Mouse (Mus musculus): ENCODE results near the gene Efna5. TPM values are rescaled to one million over a fixed set of nuclear protein-coding genes. Genes with fewer than 3 reads are reported as not detected.

Efna5 gene
- total and polyA plus RNA-seq, 3 experiments, result 0.05 TPM; not detected in 2

- DNase-seq (ENCODE audit: low spot score) (no peak), ATAC-seq (ENCODE audit: extremely low read depth, insufficient number of reproducible peaks, low FRiP score, poor library complexity, severe bottlenecking) (no peak)
- Histone ChIP-seq H3K4me3 (ENCODE audit: low read depth, low read length) (no peak overlapping the region), H3K9me3 (replicated peaks) (peaks cover 20% of the 10 kb centered on the region), H3K36me3 (replicated peaks) (no peaks in the 10 kb centered on the region), H3K4me1 (ENCODE audit: insufficient read depth, low read depth, low read length) (no peaks in the 10 kb centered on the region), H3K27me3 (ENCODE audit: insufficient read depth, low read length) (no peaks in the 10 kb centered on the region)
- no peak for TF ChIP-seq POLR2AphosphoS5 (IDR thresholded peaks at IDR 0.05; ENCODE audit: insufficient replicate concordance, low read depth, low read length)
- no peak for TF ChIP-seq GATA1 (IDR thresholded peaks at IDR 0.05; ENCODE audit: borderline replicate concordance, low read length)
- no peak for TF ChIP-seq GATA2 (IDR thresholded peaks at IDR 0.05; ENCODE audit: borderline replicate concordance, low read depth, low read length)
- no peak for TF ChIP-seq CTCF (IDR thresholded peaks at IDR 0.05; ENCODE audit: low read depth, low read length)
- no peak for TF ChIP-seq TAL1 (conservative IDR thresholded peaks at IDR 0.05; ENCODE audit: low read depth, low read length)
These were observed 228.7 kb downstream of the Efna5 start for GRCm38 (mm10) chr17:62652451-62652850.

GRCm38 (mm10) chr17:62651696-62652095 lies 229.4 kb downstream of the Efna5 start:
- ATAC-seq (ENCODE audit: extremely low read depth, insufficient number of reproducible peaks, low FRiP score, poor library complexity, severe bottlenecking), result no peak
- Histone ChIP-seq H3K4me1 (ENCODE audit: insufficient read depth, low read depth, low read length) (no peaks in the 10 kb centered on the region), H3K27me3 (ENCODE audit: insufficient read depth, low read length) (no peaks in the 10 kb centered on the region), H3K9me3 (replicated peaks) (peaks cover 18% of the 10 kb centered on the region), H3K36me3 (replicated peaks) (no peaks in the 10 kb centered on the region), H3K4me3 (ENCODE audit: low read depth, low read length) (no peak overlapping the region)
- no peak for DNase-seq (ENCODE audit: low spot score)
- TF ChIP-seq GATA1 (IDR thresholded peaks at IDR 0.05; ENCODE audit: borderline replicate concordance, low read length), result no peak
- TF ChIP-seq POLR2AphosphoS5 (IDR thresholded peaks at IDR 0.05; ENCODE audit: insufficient replicate concordance, low read depth, low read length), result no peak
- TF ChIP-seq CTCF (IDR thresholded peaks at IDR 0.05; ENCODE audit: low read depth, low read length), result no peak
- TF ChIP-seq TAL1 (conservative IDR thresholded peaks at IDR 0.05; ENCODE audit: low read depth, low read length), result no peak
- no peak for TF ChIP-seq GATA2 (IDR thresholded peaks at IDR 0.05; ENCODE audit: borderline replicate concordance, low read depth, low read length)

DNA sequence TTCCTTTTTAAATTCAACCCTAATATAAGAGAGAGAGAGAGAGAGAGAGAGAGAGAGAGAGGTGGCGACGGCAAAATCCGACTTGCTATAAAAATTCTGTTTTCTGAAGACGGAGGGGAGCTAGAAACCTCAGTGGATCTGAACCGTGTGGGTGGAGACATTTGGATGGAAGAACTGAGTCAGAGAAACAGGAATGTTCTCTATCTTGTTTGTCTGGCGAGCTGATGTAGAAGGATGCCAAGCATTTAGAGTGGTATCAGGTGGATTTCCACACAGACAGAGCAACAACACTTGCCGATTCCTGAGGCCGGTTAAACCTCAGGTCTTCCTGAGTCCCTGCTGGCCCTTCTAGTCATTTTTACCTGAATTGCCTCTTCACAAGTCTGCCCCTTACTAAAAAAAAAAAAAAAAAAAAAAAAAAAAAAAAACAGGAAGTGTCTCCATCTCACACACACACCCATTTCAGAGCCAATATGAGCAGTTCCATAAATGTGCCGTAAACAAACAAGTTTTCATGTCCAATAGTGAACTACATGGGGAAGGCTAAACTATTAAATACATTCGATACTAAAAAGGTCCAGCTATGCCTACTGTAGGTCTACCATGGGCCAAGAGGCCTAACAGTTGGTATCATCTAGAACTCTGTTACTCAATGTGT lies 231.7 kb downstream of the Efna5 start:
- DNase-seq (ENCODE audit: low spot score) (no peak), ATAC-seq (ENCODE audit: extremely low read depth, insufficient number of reproducible peaks, low FRiP score, poor library complexity, severe bottlenecking) (no peak)
- H3K27me3 ChIP-seq (ENCODE audit: insufficient read depth, low read length), result no peaks in the 10 kb centered on the region
- no peaks in the 10 kb centered on the region for H3K4me1 ChIP-seq (ENCODE audit: insufficient read depth, low read depth, low read length)
- H3K4me3 ChIP-seq (ENCODE audit: low read depth, low read length), result no peak overlapping the region
- H3K9me3 ChIP-seq (replicated peaks), result peaks cover 11% of the 10 kb centered on the region
- H3K36me3 ChIP-seq (replicated peaks), result no peaks in the 10 kb centered on the region
- no peak for TF ChIP-seq POLR2AphosphoS5 (IDR thresholded peaks at IDR 0.05; ENCODE audit: insufficient replicate concordance, low read depth, low read length)

GRCm38 (mm10) chr17:62646836-62647235 lies 234.3 kb downstream of the Efna5 start:
- H3K4me3 ChIP-seq (ENCODE audit: low read depth, low read length), result no peak overlapping the region
- DNase-seq (ENCODE audit: low spot score), result no peak
- ATAC-seq (ENCODE audit: extremely low read depth, insufficient number of reproducible peaks, low FRiP score, poor library complexity, severe bottlenecking), result no peak
- no peaks in the 10 kb centered on the region for H3K36me3 ChIP-seq (replicated peaks)
- TF ChIP-seq CTCF (IDR thresholded peaks at IDR 0.05; ENCODE audit: low read depth, low read length) (no peak), POLR2AphosphoS5 (IDR thresholded peaks at IDR 0.05; ENCODE audit: insufficient replicate concordance, low read depth, low read length) (no peak), TAL1 (conservative IDR thresholded peaks at IDR 0.05; ENCODE audit: low read depth, low read length) (no peak), GATA1 (IDR thresholded peaks at IDR 0.05; ENCODE audit: borderline replicate concordance, low read length) (no peak), GATA2 (IDR thresholded peaks at IDR 0.05; ENCODE audit: borderline replicate concordance, low read depth, low read length) (no peak)
- H3K27me3 ChIP-seq (ENCODE audit: insufficient read depth, low read length), result no peaks in the 10 kb centered on the region
- no peaks in the 10 kb centered on the region for H3K4me1 ChIP-seq (ENCODE audit: insufficient read depth, low read depth, low read length)
- peaks cover 11% of the 10 kb centered on the region for H3K9me3 ChIP-seq (replicated peaks)

DNA sequence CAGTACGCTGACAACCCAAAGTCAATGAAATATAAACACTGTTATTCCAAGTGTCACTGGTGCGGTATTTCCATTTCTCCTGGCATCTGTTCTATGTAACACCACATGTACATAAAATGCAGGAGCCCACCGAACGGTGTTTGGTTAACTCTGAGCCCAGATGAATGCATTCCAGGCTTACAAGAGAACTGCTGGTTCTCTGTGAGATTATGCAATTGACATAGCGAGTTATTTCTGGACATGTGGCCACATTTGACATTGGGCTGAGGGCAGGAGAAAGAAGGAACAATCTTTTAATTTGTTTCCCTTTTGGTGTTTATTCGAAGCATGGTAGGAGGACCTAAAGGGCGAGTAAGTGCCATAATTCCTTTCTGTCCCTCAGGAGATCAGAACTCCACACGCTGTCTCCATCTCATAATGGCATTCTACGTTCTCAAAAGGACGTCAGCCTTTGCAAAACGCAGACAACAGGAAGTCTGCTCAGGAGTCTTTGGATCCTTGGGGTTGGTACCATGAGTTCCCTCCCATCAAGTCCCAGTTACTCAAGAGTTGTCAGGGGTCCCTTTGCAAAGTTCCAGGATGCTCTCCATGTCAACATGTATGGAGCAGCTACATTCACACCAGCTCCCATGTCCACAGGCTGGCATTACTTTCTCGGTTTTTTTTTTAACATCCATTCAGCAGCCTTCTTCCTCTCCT lies 238.5 kb downstream of the Efna5 start:
- DNase-seq (ENCODE audit: low spot score) (no peak), ATAC-seq (ENCODE audit: extremely low read depth, insufficient number of reproducible peaks, low FRiP score, poor library complexity, severe bottlenecking) (no peak)
- H3K4me3 ChIP-seq (ENCODE audit: low read depth, low read length), result no peak overlapping the region
- no peak for TF ChIP-seq CTCF (IDR thresholded peaks at IDR 0.05; ENCODE audit: low read depth, low read length)
- H3K4me1 ChIP-seq (ENCODE audit: insufficient read depth, low read depth, low read length), result no peaks in the 10 kb centered on the region
- peaks cover 8% of the 10 kb centered on the region for H3K9me3 ChIP-seq (replicated peaks)
- H3K36me3 ChIP-seq (replicated peaks), result no peaks in the 10 kb centered on the region
- no peaks in the 10 kb centered on the region for H3K27me3 ChIP-seq (ENCODE audit: insufficient read depth, low read length)

DNA sequence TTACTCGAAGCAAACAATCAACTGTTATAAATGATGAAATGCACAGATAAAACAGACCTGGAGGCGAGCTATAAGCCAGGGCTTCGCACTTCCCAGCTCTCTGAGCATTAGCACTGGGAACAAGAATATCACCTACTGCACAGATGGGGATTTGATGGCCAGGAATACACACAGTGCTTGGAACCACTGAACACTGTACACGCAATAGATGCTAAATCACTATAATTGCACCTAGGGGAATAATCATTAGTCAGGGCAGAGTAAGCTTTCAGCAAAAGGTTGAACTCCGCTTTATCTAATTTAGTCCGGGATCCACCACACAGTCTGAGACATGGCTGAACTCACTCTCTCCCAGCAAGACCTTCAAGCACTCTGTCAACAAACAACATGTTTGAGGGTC lies 240.5 kb downstream of the Efna5 start:
- DNase-seq (ENCODE audit: low spot score), result no peak
- no peaks in the 10 kb centered on the region for H3K36me3 ChIP-seq (replicated peaks)
- H3K27me3 ChIP-seq (ENCODE audit: insufficient read depth, low read length), result no peaks in the 10 kb centered on the region
- peaks cover 7% of the 10 kb centered on the region; the same call in 1 of the 2 replicates for H3K9me3 ChIP-seq (replicated peaks)
- H3K4me1 ChIP-seq (ENCODE audit: insufficient read depth, low read depth, low read length), result no peaks in the 10 kb centered on the region
- no peak for ATAC-seq (ENCODE audit: extremely low read depth, insufficient number of reproducible peaks, low FRiP score, poor library complexity, severe bottlenecking)
- no peak overlapping the region for H3K4me3 ChIP-seq (ENCODE audit: low read depth, low read length)
- no peak for TF ChIP-seq TAL1 (conservative IDR thresholded peaks at IDR 0.05; ENCODE audit: low read depth, low read length)
- TF ChIP-seq GATA2 (IDR thresholded peaks at IDR 0.05; ENCODE audit: borderline replicate concordance, low read depth, low read length), result no peak
- no peak for TF ChIP-seq GATA1 (IDR thresholded peaks at IDR 0.05; ENCODE audit: borderline replicate concordance, low read length)
- TF ChIP-seq POLR2AphosphoS5 (IDR thresholded peaks at IDR 0.05; ENCODE audit: insufficient replicate concordance, low read depth, low read length), result no peak
- TF ChIP-seq CTCF (IDR thresholded peaks at IDR 0.05; ENCODE audit: low read depth, low read length), result no peak
